Mouse (Mus musculus): ENCODE results near the gene Teddm3. TPM values are rescaled to one million over a fixed set of nuclear protein-coding genes. Genes with fewer than 3 reads are reported as not detected.
"Not testable (repeated sequence)": the region's sequence is repeated elsewhere in the genome, so short reads cannot be mapped to it uniquely, and the experiment has no call there.

Teddm3 gene
- total RNA-seq (2014; rRNA removed; ENCODE audit: low replicate concordance) (not detected in 2 replicates), polyA plus RNA-seq (2015; fragmentation: Nextera tagmentation; extraction: Ambion mirVana) (not detected in 2 replicates)

GRCm38 (mm10) chr16:21153900-21154299, at the start of gene Teddm3:
Gene Teddm3 (minus strand): TSS chr16:21154000.
- not testable (repeated sequence) for H3K4me1 ChIP-seq (ENCODE audit: control insufficient read depth, insufficient read depth); H3K27me3 ChIP-seq (ENCODE audit: control insufficient read depth, insufficient read depth, low read length); H3K4me2 ChIP-seq (ENCODE audit: low read depth, low read length); ATAC-seq (ENCODE audit: insufficient read depth, low read depth); H3K9me3 ChIP-seq (replicated peaks; ENCODE audit: control insufficient read depth, low read length); H3K9ac ChIP-seq (replicated peaks; ENCODE audit: low read depth, low read length); H3K36me3 ChIP-seq (replicated peaks; ENCODE audit: control insufficient read depth, insufficient read depth, low read length); DNase-seq (ENCODE audit: low spot score); H3K4me3 ChIP-seq (ENCODE audit: low read depth, low read length); H3K27ac ChIP-seq (ENCODE audit: low read depth)
- no CpG with 5 or more reads among the region's 2 CpGs for WGBS

- Histone ChIP-seq H3K9ac (replicated peaks; ENCODE audit: low read depth, low read length) (no peak overlapping the region), H3K4me3 (ENCODE audit: low read depth, low read length) (no peak overlapping the region), H3K36me3 (replicated peaks; ENCODE audit: control insufficient read depth, insufficient read depth, low read length) (no peaks in the 10 kb centered on the region), H3K4me2 (ENCODE audit: low read depth, low read length) (no peak overlapping the region), H3K27me3 (ENCODE audit: control insufficient read depth, insufficient read depth, low read length) (no peaks in the 10 kb centered on the region), H3K9me3 (replicated peaks; ENCODE audit: control insufficient read depth, low read length) (no peaks in the 10 kb centered on the region), H3K4me1 (ENCODE audit: control insufficient read depth, insufficient read depth) (peaks cover 12% of the 10 kb centered on the region; the same call in 1 of the 2 replicates), H3K27ac (ENCODE audit: low read depth) (no peak overlapping the region)
- TF ChIP-seq EP300 (IDR thresholded peaks at IDR 0.05; ENCODE audit: low read depth), result no peak
- TF ChIP-seq CTCF (IDR thresholded peaks at IDR 0.05; ENCODE audit: low read depth), result no peak
- ATAC-seq (ENCODE audit: insufficient read depth, low read depth), result no peak
- no peak for DNase-seq (ENCODE audit: low spot score)
- 85% methylated on average over 4 of the region's 4 CpGs for WGBS
Measured at GRCm38 (mm10) chr16:21202731-21203130, 48.9 kb upstream of the Teddm3 start.

- Histone ChIP-seq H3K4me1 (ENCODE audit: control insufficient read depth, insufficient read depth) (no peaks in the 10 kb centered on the region), H3K36me3 (replicated peaks; ENCODE audit: control insufficient read depth, insufficient read depth, low read length) (no peaks in the 10 kb centered on the region), H3K27me3 (ENCODE audit: control insufficient read depth, insufficient read depth, low read length) (no peaks in the 10 kb centered on the region), H3K4me3 (ENCODE audit: low read depth, low read length) (no peak overlapping the region), H3K9me3 (replicated peaks; ENCODE audit: control insufficient read depth, low read length) (no peaks in the 10 kb centered on the region), H3K27ac (ENCODE audit: low read depth) (no peak overlapping the region), H3K4me2 (ENCODE audit: low read depth, low read length) (no peak overlapping the region), H3K9ac (replicated peaks; ENCODE audit: low read depth, low read length) (no peak overlapping the region)
- ATAC-seq (ENCODE audit: insufficient read depth, low read depth) (no peak), DNase-seq (ENCODE audit: low spot score) (no peak)
- 55% methylated on average over 8 of the region's 8 CpGs for WGBS
- TF ChIP-seq EP300 (IDR thresholded peaks at IDR 0.05; ENCODE audit: low read depth), result no peak
- no peak for TF ChIP-seq CTCF (IDR thresholded peaks at IDR 0.05; ENCODE audit: low read depth)
Measured at GRCm38 (mm10) chr16:21199426-21199825, 45.6 kb upstream of the Teddm3 start.

- Histone ChIP-seq H3K9ac (replicated peaks; ENCODE audit: low read depth, low read length) (no peak overlapping the region), H3K4me3 (ENCODE audit: low read depth, low read length) (no peak overlapping the region), H3K4me1 (ENCODE audit: control insufficient read depth, insufficient read depth) (no peaks in the 10 kb centered on the region), H3K36me3 (replicated peaks; ENCODE audit: control insufficient read depth, insufficient read depth, low read length) (no peaks in the 10 kb centered on the region), H3K4me2 (ENCODE audit: low read depth, low read length) (no peak overlapping the region), H3K27me3 (ENCODE audit: control insufficient read depth, insufficient read depth, low read length) (no peaks in the 10 kb centered on the region), H3K27ac (ENCODE audit: low read depth) (no peak overlapping the region), H3K9me3 (replicated peaks; ENCODE audit: control insufficient read depth, low read length) (no peaks in the 10 kb centered on the region)
- WGBS, result 29% methylated on average over 1 of the region's 1 CpGs
- TF ChIP-seq EP300 (IDR thresholded peaks at IDR 0.05; ENCODE audit: low read depth) (no peak), CTCF (IDR thresholded peaks at IDR 0.05; ENCODE audit: low read depth) (peak; percentile 55)
- DNase-seq (ENCODE audit: low spot score), result no peak
- ATAC-seq (ENCODE audit: insufficient read depth, low read depth), result no peak
Measured at GRCm38 (mm10) chr16:21198529-21198928, 44.7 kb upstream of the Teddm3 start.

GRCm38 (mm10) chr16:21198006-21198405, 44.2 kb upstream of the Teddm3 start:
- WGBS, result 78% methylated on average over 7 of the region's 7 CpGs

GRCm38 (mm10) chr16:21197542-21197941, 43.7 kb upstream of the Teddm3 start:
- H3K4me1 ChIP-seq (ENCODE audit: control insufficient read depth, insufficient read depth), result no peaks in the 10 kb centered on the region
- no peak for DNase-seq (ENCODE audit: low spot score)
- 50% methylated on average over 4 of the region's 4 CpGs for WGBS
- H3K27me3 ChIP-seq (ENCODE audit: control insufficient read depth, insufficient read depth, low read length), result no peaks in the 10 kb centered on the region
- H3K27ac ChIP-seq (ENCODE audit: low read depth), result no peak overlapping the region
- TF ChIP-seq EP300 (IDR thresholded peaks at IDR 0.05; ENCODE audit: low read depth), result no peak
- no peak for TF ChIP-seq CTCF (IDR thresholded peaks at IDR 0.05; ENCODE audit: low read depth)
- no peak overlapping the region for H3K9ac ChIP-seq (replicated peaks; ENCODE audit: low read depth, low read length)
- ATAC-seq (ENCODE audit: insufficient read depth, low read depth), result no peak
- no peak overlapping the region for H3K4me3 ChIP-seq (ENCODE audit: low read depth, low read length)
- H3K36me3 ChIP-seq (replicated peaks; ENCODE audit: control insufficient read depth, insufficient read depth, low read length), result no peaks in the 10 kb centered on the region
- no peaks in the 10 kb centered on the region for H3K9me3 ChIP-seq (replicated peaks; ENCODE audit: control insufficient read depth, low read length)
- H3K4me2 ChIP-seq (ENCODE audit: low read depth, low read length), result no peak overlapping the region

More at GRCm38 (mm10) chr16:21198006-21198405, 44.2 kb upstream of the Teddm3 start:
- H3K4me1 ChIP-seq (ENCODE audit: control insufficient read depth, insufficient read depth), result no peaks in the 10 kb centered on the region
- no peaks in the 10 kb centered on the region for H3K36me3 ChIP-seq (replicated peaks; ENCODE audit: control insufficient read depth, insufficient read depth, low read length)
- H3K27ac ChIP-seq (ENCODE audit: low read depth), result no peak overlapping the region
- no peak overlapping the region for H3K4me2 ChIP-seq (ENCODE audit: low read depth, low read length)
- no peak overlapping the region for H3K9ac ChIP-seq (replicated peaks; ENCODE audit: low read depth, low read length)
- H3K27me3 ChIP-seq (ENCODE audit: control insufficient read depth, insufficient read depth, low read length), result no peaks in the 10 kb centered on the region
- no peaks in the 10 kb centered on the region for H3K9me3 ChIP-seq (replicated peaks; ENCODE audit: control insufficient read depth, low read length)
- DNase-seq (ENCODE audit: low spot score) (no peak), ATAC-seq (ENCODE audit: insufficient read depth, low read depth) (no peak)
- no peak for TF ChIP-seq CTCF (IDR thresholded peaks at IDR 0.05; ENCODE audit: low read depth)
- no peak for TF ChIP-seq EP300 (IDR thresholded peaks at IDR 0.05; ENCODE audit: low read depth)
- H3K4me3 ChIP-seq (ENCODE audit: low read depth, low read length), result no peak overlapping the region

Data from heart, postnatal 0 days (tissue).